Mouse (Mus musculus) liver, postnatal 0 days (tissue): ENCODE data around the gene Apoc4.
A peak's percentile ranks its signal among the peaks of the same experiment; 100 is the strongest.

ENCODE experiments used
- CTCF ChIP-seq: sonication (generic); IDR thresholded peaks from 2 replicates; pipeline ENCODE4 v1.5.1; 2016; ENCODE audit warnings: antibody characterized with exemption, low read depth
- EP300 ChIP-seq: IDR thresholded peaks from 2 replicates; pipeline ENCODE4 v1.6.1; 2016; ENCODE audit warnings: antibody characterized with exemption, low read depth, mild to moderate bottlenecking

- TF ChIP-seq CTCF (no peak), EP300 (peak; percentile 51)
Measured at GRCm38 (mm10) chr7:19691873-19692865, 10.9 kb upstream of the Apoc4 start, which contains the start of gene Apoc1.
